Mouse (Mus musculus) large intestine, adult 2 months (tissue): ENCODE results near the gene Pard3. TPM values are rescaled to one million over a fixed set of nuclear protein-coding genes. Genes with fewer than 3 reads are reported as not detected.

Experiments used
- DNase-seq: peaks from one replicate; pipeline ENCODE4 v3.0.0-alpha.2; 2012; ENCODE audit warnings: low read depth, low spot score
- WGBS: fragments of 180-500 bp; shearing (Covaris S2); methylation state at CpG from one replicate; pipeline ENCODE4 v1.1.7; 2018; 5-methylcytosine and 5-hydroxymethylcytosine counted together
- polyA plus RNA-seq: library from polyadenylated mRNA; depleted of rRNA; stranded (reverse); fragments of >200 nt; gene quantifications from 2 replicates; pipeline ENCODE4 v1.2.3, GENCODE M21; 2012

The Pard3 gene
- polyA plus RNA-seq, 1 experiment, result 19.0 TPM

GRCm38 (mm10) chr8:127125686-127126683 lies 62.3 kb downstream of the Pard3 start:
- no peak for DNase-seq
- WGBS, result 71% methylated on average over 11 of the region's 11 CpGs

DNA sequence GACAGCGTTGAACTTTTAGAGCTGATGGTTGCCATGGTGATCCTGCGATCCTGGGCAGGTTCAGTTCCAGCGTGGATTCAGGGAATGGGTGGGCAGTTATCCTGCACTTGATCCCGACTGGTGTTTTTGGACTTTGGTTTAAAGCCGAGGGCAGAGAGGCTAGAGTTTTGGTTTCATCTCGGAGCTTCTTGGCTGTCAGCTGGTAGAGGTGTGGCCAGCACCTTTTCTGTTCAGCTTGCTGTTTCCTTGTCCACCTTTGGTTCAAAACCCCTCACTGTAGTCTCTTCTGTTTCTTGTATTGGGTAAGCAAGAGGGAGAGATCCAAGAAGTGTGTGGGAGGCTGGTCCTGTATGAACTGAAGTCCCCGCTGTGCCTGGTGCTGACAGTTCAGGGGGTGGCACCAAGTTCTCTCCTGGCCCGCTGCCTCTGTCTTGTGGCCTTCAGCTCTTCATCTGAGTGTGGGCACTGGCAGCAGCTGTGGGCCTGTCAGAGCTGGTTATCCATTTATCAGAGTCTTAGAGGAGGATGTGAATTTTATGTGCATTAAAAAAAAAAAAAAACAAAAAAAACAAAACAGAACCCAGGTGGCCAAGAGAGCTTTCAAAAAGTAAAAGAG lies 65.2 kb downstream of the Pard3 start:
- DNase-seq, result no peak
- WGBS, result 23% methylated on average over 8 of the region's 8 CpGs

GRCm38 (mm10) chr8:127134327-127134726 lies 70.6 kb downstream of the Pard3 start:
- 14% methylated on average over 5 of the region's 5 CpGs for WGBS

DNA sequence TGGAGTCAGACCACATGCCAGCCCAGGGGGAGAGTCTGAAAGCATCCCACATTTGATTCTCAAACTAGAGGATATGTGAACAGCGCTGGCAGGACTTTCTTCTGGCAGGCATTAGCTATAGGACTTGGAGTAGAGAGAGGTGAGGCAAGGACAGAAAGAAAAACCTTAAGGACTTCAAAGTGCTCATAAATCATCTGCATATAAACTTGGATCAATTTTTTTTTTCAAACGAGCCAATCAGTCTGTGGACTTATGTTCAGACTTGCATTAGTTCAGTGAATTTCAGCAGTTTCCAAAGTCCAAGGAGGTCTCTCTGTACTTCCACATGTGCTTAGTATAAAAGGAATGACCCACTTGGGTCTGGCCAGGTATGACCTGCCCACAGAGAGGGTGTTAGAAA lies 72.5 kb downstream of the Pard3 start:
- no peak for DNase-seq

More at GRCm38 (mm10) chr8:127134327-127134726, 70.6 kb downstream of the Pard3 start:
- DNase-seq, result peak; percentile 67

GRCm38 (mm10) chr8:127136781-127137180 lies 73.1 kb downstream of the Pard3 start:
- DNase-seq, result no peak
- 78% methylated on average over 2 of the region's 2 CpGs for WGBS

More for the DNA sequence above, 72.5 kb downstream of the Pard3 start:
- 36% methylated on average over 2 of the region's 2 CpGs for WGBS

DNA sequence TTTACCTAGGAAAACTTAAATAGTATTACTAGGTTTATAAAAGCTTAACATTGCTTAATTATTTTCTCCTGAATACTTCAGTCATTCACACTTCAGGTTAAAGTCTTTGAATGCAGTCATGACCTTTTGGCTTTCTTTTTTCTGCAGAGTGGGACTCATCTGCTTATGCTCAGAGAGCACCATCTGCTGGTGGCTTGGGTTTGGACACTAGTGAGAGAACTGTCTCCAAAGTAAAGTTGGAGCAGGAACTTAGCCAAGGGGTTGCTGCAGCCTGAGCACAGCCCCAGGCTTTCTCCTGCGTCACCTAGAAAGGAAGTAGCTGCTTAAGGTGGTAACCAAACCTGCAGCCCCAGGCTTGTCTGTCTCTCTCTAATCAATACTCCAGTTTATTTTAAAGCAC lies 75.5 kb downstream of the Pard3 start:
- WGBS, result 8% methylated on average over 1 of the region's 1 CpGs
- peak; percentile 77 for DNase-seq

DNA sequence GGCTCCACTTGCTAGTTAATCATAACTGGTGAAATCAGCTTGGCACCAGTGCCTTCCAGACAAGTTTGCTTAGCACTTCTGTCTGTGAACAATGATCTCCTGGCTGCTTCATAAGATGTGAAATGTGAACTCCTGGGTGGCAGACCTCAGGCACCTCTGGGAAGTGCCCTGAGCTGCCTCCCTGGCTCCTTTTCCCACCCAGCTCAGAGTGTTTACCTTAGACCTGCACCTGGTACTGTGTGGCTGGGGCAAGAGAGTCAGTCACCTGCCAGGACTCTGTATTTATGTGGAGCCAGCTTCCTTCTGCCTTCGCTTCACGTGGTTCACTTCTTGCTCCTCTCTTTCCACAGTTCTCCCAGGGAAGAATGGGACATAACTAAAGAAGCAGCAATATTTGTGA lies 77.3 kb downstream of the Pard3 start:
- WGBS, result 41% methylated on average over 2 of the region's 2 CpGs
- no peak for DNase-seq

- 12% methylated on average over 7 of the region's 7 CpGs for WGBS
- no peak for DNase-seq
Measured at GRCm38 (mm10) chr8:127143641-127144040, 79.9 kb downstream of the Pard3 start.

GRCm38 (mm10) chr8:127144562-127144961 lies 80.9 kb downstream of the Pard3 start:
- WGBS, result 32% methylated on average over 4 of the region's 4 CpGs
- DNase-seq, result no peak

- 16% methylated on average over 4 of the region's 4 CpGs for WGBS
- no peak for DNase-seq
Measured at GRCm38 (mm10) chr8:127145135-127145534, 81.4 kb downstream of the Pard3 start.

- DNase-seq, result no peak
- WGBS, result 53% methylated on average over 4 of the region's 4 CpGs
Measured at GRCm38 (mm10) chr8:127146055-127146454, 82.4 kb downstream of the Pard3 start.

- WGBS, result 57% methylated on average over 7 of the region's 7 CpGs
- DNase-seq, result no peak
Measured at GRCm38 (mm10) chr8:127148821-127149220, 85.1 kb downstream of the Pard3 start.

- WGBS, result 82% methylated on average over 4 of the region's 4 CpGs
- DNase-seq, result no peak
Measured at GRCm38 (mm10) chr8:127150645-127151044, 87.0 kb downstream of the Pard3 start.

DNA sequence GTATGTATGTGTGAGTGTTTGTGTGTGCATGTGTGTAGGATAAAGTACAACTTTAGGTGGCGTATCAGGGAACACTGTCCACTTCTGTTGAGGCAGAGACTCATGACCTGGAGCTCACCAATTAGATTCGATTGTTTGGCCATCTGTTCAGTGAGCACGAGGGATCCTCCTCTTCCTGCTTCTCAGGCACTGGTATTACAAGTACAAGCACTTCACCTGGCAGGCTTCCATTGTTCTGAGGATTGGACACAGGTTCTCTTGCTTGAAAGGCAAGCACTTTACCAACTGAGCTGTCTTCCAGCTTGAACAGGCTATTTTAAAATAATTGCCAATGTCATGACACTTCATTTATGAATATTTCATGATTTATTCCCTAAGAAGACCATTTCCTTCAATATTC lies 88.0 kb downstream of the Pard3 start:
- DNase-seq, result no peak
- 33% methylated on average over 3 of the region's 3 CpGs for WGBS

DNA sequence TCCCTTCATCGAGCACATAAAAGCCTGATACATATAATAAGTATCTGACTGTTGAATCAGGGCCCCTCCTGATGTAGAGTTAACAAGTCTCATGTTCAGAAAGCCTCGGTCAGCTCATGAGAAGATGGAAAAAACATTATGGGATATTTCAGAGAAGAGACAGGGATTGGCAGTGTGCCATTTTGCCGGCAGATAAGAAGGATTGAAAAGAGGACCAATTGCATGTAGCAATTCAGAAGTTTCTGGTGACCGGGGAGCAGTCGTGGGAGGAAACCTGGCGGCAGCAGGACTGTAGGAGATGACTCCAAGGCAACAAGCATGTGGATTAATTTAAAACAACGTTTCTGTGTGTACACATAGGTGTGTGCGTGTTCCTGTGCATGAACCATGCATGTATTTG lies 93.4 kb downstream of the Pard3 start:
- WGBS, result 29% methylated on average over 8 of the region's 8 CpGs
- DNase-seq, result no peak

DNA sequence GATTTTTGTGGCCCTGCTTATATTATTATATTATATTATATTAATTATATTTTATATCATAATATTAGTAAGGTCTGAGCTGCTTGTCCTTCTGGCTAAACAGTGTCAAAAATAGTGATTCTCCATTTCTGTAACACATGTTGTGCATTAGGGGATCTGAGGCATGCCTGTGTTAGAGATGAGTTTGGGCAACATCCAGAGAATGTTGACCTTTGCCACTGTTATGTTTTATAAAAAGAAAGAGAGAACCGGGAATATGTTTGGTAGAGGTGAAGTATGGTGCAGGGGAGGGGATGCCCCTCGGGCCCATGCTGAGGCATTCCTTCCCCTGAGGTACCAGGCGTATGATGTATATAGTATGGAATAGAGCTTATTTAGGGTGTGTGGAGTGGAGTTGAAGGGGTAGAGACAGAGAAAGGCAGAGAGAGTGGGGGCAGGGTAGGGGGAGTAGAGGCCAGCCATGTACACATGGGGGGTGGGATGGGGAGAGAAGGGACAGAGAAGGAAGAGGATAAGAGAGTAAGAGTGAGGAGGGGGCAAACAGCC lies 95.8 kb downstream of the Pard3 start:
- 48% methylated on average over 3 of the region's 3 CpGs for WGBS
- DNase-seq, result no peak

- DNase-seq, result no peak
- 47% methylated on average over 7 of the region's 7 CpGs for WGBS
Measured at GRCm38 (mm10) chr8:127161854-127162253, 98.2 kb downstream of the Pard3 start.

DNA sequence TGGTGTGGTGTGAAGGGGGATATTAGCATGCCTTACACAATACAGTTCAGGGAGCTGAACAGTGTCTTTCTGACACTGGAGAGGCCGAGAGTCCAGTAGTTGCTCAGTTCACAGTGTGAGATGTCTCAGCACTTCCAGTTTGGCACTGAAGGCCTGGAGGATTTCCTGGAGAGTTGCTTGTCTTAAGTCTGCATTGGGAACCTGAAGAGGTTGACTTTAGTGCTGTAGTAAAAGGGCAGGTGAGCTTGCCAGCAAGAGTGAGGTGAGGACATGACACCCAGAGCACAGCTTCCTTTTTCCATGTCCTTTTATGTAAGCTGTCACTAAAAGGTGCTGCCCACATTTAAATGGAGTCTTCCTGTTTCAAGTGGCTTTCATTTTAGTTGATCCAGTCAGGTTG lies 99.1 kb downstream of the Pard3 start:
- 24% methylated on average over 1 of the region's 1 CpGs for WGBS
- DNase-seq, result no peak

GRCm38 (mm10) chr8:127164326-127165280 lies 100.9 kb downstream of the Pard3 start:
- no peak for DNase-seq
- 94% methylated on average over 12 of the region's 12 CpGs for WGBS
